Mouse (Mus musculus) liver, embryonic 14.5 days (tissue): ENCODE data around the gene Ppcs. TPM values are rescaled to one million over a fixed set of nuclear protein-coding genes. Genes with fewer than 3 reads are reported as not detected.

Experiments
- ATAC-seq: fragments of 200-750 bp; cut with Nextera tagmentation; 2 replicates; pipeline ENCODE4 v1.8.0; 2017; ENCODE audit warnings: moderate number of reproducible peaks, mild to moderate bottlenecking, moderate library complexity; ENCODE audit not compliant: insufficient read depth
- DNase-seq, 3 experiments: peaks; one replicate each; pipeline ENCODE4 v3.0.0-alpha.2; 2012 to 2013; ENCODE audit warnings: low read depth in 3 of 3, low spot score in 3 of 3
- H3K27ac ChIP-seq: fragments of 300-500 bp; sonication (generic); 2 replicates; pipeline ENCODE4 v1.5.1; 2014; ENCODE audit warnings: moderate library complexity, mild to moderate bottlenecking, control low read depth, inconsistent platforms
- H3K27me3 ChIP-seq: fragments of 300-500 bp; sonication (generic); 2 replicates; pipeline ENCODE4 v1.6.1; 2014; ENCODE audit warnings: mild to moderate bottlenecking, low read length, moderate library complexity; ENCODE audit not compliant: control insufficient read depth, insufficient read depth
- H3K36me3 ChIP-seq: fragments of 300-500 bp; sonication (generic); replicated peaks from 2 replicates; pipeline ENCODE4 v1.6.1; 2014; ENCODE audit warnings: low read depth; ENCODE audit not compliant: control insufficient read depth, insufficient read depth
- H3K4me1 ChIP-seq, 2 experiments: fragments of 200-500 bp in 1 of 2; fragments of 300-500 bp in 1 of 2; sonication (generic) in 1 of 2; replicated peaks; 2 replicates each; pipeline ENCODE4 v1.6.1; 2012 to 2014; ENCODE audit warnings: antibody characterized with exemption in 1 of 2, inconsistent platforms in 1 of 2, low read length in 1 of 2; ENCODE audit not compliant: control insufficient read depth in 2 of 2, insufficient read depth in 2 of 2
- H3K4me2 ChIP-seq: fragments of 300-500 bp; sonication (generic); 2 replicates; pipeline ENCODE4 v1.6.1; 2014; ENCODE audit warnings: low read depth, mild to moderate bottlenecking, control low read depth, moderate library complexity
- H3K4me3 ChIP-seq, 2 experiments: fragments of 200-500 bp in 1 of 2; fragments of 300-500 bp in 1 of 2; sonication (generic) in 1 of 2; 2 replicates each; pipeline ENCODE4 v1.5.1; 2012 to 2014; ENCODE audit warnings: low read depth in 2 of 2, low read length in 2 of 2, mild to moderate bottlenecking in 2 of 2, control low read depth in 1 of 2, inconsistent platforms in 1 of 2, moderate library complexity in 1 of 2; ENCODE audit not compliant: insufficient read depth in 1 of 2
- H3K9ac ChIP-seq: fragments of 300-500 bp; sonication (generic); replicated peaks from 2 replicates; pipeline ENCODE4 v1.6.1; 2014; ENCODE audit warnings: mild to moderate bottlenecking, control low read depth, moderate library complexity
- H3K9me3 ChIP-seq: fragments of 300-500 bp; sonication (generic); 2 replicates; pipeline ENCODE4 v1.6.1; 2016; ENCODE audit warnings: low read length, mixed read lengths; ENCODE audit not compliant: control insufficient read depth
- CTCF ChIP-seq: IDR thresholded peaks from 2 replicates; pipeline ENCODE4 v1.5.1; 2016; ENCODE audit warnings: antibody characterized with exemption, low read depth, control low read depth
- EP300 ChIP-seq: IDR thresholded peaks from 2 replicates; pipeline ENCODE4 v1.6.1; 2016; ENCODE audit warnings: antibody characterized with exemption, low read depth
- WGBS: fragments of 180-500 bp; shearing (Covaris S2); extraction: QIAGEN DNeasy Blood & Tissue Kit; methylation state at CpG from one replicate; pipeline ENCODE4 v1.1.7; 2014; ENCODE audit not compliant: insufficient replicate concordance; 5-methylcytosine and 5-hydroxymethylcytosine counted together
- polyA plus RNA-seq, 2 experiments: library from polyadenylated mRNA; depleted of rRNA in 1 of 2; stranded (reverse) in 1 of 2; unstranded in 1 of 2; fragments of >200 nt; fragmentation: Nextera tagmentation in 1 of 2; extraction: Ambion mirVana in 1 of 2; gene quantifications; 2 replicates each; pipeline versions ENCODE4 v1.2.1 to v1.2.3; 2012 to 2014

Ppcs gene
- polyA plus RNA-seq, 2 experiments, result 6.5 to 15.5 TPM

GRCm38 (mm10) chr4:119425077-119425476 is 2.9 kb upstream of the Ppcs start:
- Histone ChIP-seq H3K4me2 (peak overlapping the region; percentile 18; the same call in 1 of the 2 replicates), H3K9ac (peak overlapping the region; percentile 34; the same call in 1 of the 2 replicates), H3K9me3 (no peaks in the 10 kb centered on the region), H3K4me3 (no peak overlapping the region), H3K27me3 (no peaks in the 10 kb centered on the region), H3K27ac (peak overlapping the region; percentile 62), H3K36me3 (no peaks in the 10 kb centered on the region), H3K4me1 (peaks cover 27 to 28% of the 10 kb centered on the region in 2 experiments)
- DNase-seq (peak; percentile 45 to 58 (median 52)), ATAC-seq (peak; percentile 21; the same call in 1 of the 2 replicates)
- WGBS, result 35% methylated on average over 2 of the region's 2 CpGs
- TF ChIP-seq CTCF (no peak; the same call in 1 of the 2 replicates), EP300 (peak; percentile 57)

- no peaks in the 10 kb centered on the region for H3K9me3 ChIP-seq
- peaks cover 31 to 42% of the 10 kb centered on the region in 2 experiments for H3K4me1 ChIP-seq
- H3K9ac ChIP-seq, result peak overlapping the region; percentile 66
- DNase-seq, result no peak
- TF ChIP-seq CTCF, result no peak
- no peak for TF ChIP-seq EP300
- ATAC-seq, result peak; percentile 40
- H3K36me3 ChIP-seq, result no peaks in the 10 kb centered on the region
- H3K4me3 ChIP-seq, result peak overlapping the region; percentile 73 to 84
- peak overlapping the region; percentile 71 for H3K4me2 ChIP-seq
- H3K27me3 ChIP-seq, result no peaks in the 10 kb centered on the region
- under 1% methylated on average over 26 of the region's 31 CpGs for WGBS
- no peak overlapping the region for H3K27ac ChIP-seq
These were observed 313 bp downstream of the Ppcs start for GRCm38 (mm10) chr4:119421921-119422293.

GRCm38 (mm10) chr4:119421191-119421590 is 1.0 kb downstream of the Ppcs start:
- ATAC-seq (no peak), DNase-seq (no peak)
- no peak overlapping the region for H3K27ac ChIP-seq
- no peak overlapping the region; the same call in 1 of the 2 replicates for H3K9ac ChIP-seq
- peak overlapping the region; percentile 71 for H3K4me2 ChIP-seq
- TF ChIP-seq CTCF, result no peak
- TF ChIP-seq EP300, result no peak
- H3K4me3 ChIP-seq, result peak overlapping the region; percentile 73 to 84; a peak in 3 of 4 replicates
- H3K4me1 ChIP-seq, result peaks cover 31 to 44% of the 10 kb centered on the region in 2 experiments
- no peaks in the 10 kb centered on the region for H3K27me3 ChIP-seq
- 13% methylated on average over 3 of the region's 3 CpGs for WGBS
- H3K36me3 ChIP-seq, result no peaks in the 10 kb centered on the region
- no peaks in the 10 kb centered on the region for H3K9me3 ChIP-seq

- Histone ChIP-seq H3K4me1 (peaks cover 8 to 28% of the 10 kb centered on the region in 2 experiments), H3K36me3 (no peaks in the 10 kb centered on the region), H3K27me3 (peaks cover 14% of the 10 kb centered on the region), H3K4me3 (no peak overlapping the region), H3K9me3 (no peaks in the 10 kb centered on the region), H3K4me2 (peak overlapping the region; percentile 23), H3K9ac (no peak overlapping the region), H3K27ac (no peak overlapping the region)
- WGBS, result 19% methylated on average over 3 of the region's 3 CpGs
- ATAC-seq, result peak; percentile 40; the same call in 1 of the 2 replicates
- peak in 1 of 3 experiments; percentile 43 for DNase-seq
- no peak for TF ChIP-seq CTCF
- peak; percentile 76 for TF ChIP-seq EP300
These were observed 4.3 kb downstream of the Ppcs start for GRCm38 (mm10) chr4:119417894-119418293.

GRCm38 (mm10) chr4:119417270-119417669 is 5.0 kb downstream of the Ppcs start:
- TF ChIP-seq CTCF (no peak), EP300 (no peak)
- H3K27me3 ChIP-seq, result peaks cover 14% of the 10 kb centered on the region
- peaks cover 6 to 27% of the 10 kb centered on the region in 2 experiments; a peak in 3 of 4 replicates for H3K4me1 ChIP-seq
- no peaks in the 10 kb centered on the region for H3K9me3 ChIP-seq
- H3K4me2 ChIP-seq, result no peak overlapping the region; the same call in 1 of the 2 replicates
- 39% methylated on average over 3 of the region's 3 CpGs for WGBS
- H3K4me3 ChIP-seq, result no peak overlapping the region
- ATAC-seq, result no peak
- no peak overlapping the region for H3K9ac ChIP-seq
- H3K27ac ChIP-seq, result no peak overlapping the region
- H3K36me3 ChIP-seq, result no peaks in the 10 kb centered on the region
- DNase-seq, result no peak
